Mouse (Mus musculus): ENCODE results near the gene Wdr78. TPM values are rescaled to one million over a fixed set of nuclear protein-coding genes. Genes with fewer than 3 reads are reported as not detected.

Gene Wdr78
- polyA plus RNA-seq, 1 experiment: 0.47 TPM

DNA sequence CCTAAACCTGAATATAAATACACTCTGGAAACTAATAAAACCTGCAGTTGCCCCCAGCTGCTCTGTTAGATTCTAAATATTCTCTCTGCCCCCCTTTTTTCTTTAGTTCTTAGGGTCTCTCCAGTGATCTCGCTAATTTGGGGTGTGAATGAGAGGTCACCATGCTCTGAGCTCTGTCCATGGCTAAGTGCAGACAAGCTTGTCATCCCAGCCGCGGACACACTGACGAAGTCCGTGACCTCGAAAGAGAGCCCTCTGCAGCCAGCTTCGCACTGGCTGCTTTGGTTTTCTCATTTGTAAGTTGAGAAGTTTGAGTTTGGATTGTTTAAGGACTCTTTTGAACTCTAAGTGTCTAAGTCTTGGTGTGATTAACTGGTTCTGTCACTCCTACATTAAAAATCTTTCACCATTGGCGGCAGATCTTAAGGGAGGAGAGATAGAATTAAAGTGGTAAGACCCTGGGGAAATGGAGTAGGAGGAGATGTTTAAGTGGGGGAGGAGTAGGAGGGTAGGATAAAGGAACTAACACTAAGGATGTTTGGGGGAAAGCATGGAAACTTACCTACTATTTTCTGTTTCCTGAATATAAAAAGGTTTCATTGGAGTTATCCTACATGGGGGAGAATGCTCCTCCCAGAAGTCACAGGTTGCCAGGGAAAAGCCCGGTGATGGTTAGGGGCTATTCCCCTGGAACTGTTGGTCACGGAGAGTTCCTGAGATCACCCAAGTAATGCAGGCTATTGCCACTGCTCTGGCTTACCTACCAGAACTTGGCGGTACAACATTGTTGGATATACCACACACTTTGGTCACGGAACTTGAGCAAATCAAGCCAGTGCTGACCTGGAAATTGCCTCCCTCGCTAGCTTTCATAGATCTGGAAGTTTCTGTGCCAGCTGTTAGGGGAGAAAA is 85.9 kb downstream of the Wdr78 start:
- no peak for TF ChIP-seq SRF (IDR thresholded peaks at IDR 0.05; ENCODE audit: control insufficient read depth, insufficient read length, low read depth)
- TF ChIP-seq MYOD1 (IDR thresholded peaks at IDR 0.05; ENCODE audit: control insufficient read depth in 1 of 3, insufficient read length in 2 of 3, low read depth in 2 of 3): no peak
- TF ChIP-seq POLR2A (IDR thresholded peaks at IDR 0.05; ENCODE audit: insufficient read length, low read depth): no peak
- TF ChIP-seq CEBPB (IDR thresholded peaks at IDR 0.05; ENCODE audit: insufficient read depth, poor library complexity, severe bottlenecking): no peak
- TF ChIP-seq POLR2AphosphoS2 (IDR thresholded peaks at IDR 0.05; ENCODE audit: insufficient read length, low read depth): no peak
- TF ChIP-seq USF1 (IDR thresholded peaks at IDR 0.05; ENCODE audit: low read depth): no peak
- no peak for TF ChIP-seq TCF3 (IDR thresholded peaks at IDR 0.05; ENCODE audit: insufficient read length, low read depth)
- TF ChIP-seq REST (IDR thresholded peaks at IDR 0.05; ENCODE audit: insufficient read depth, insufficient read length): no peak
- no peak for TF ChIP-seq MYOG (IDR thresholded peaks at IDR 0.05; ENCODE audit: control insufficient read depth in 1 of 3, insufficient read depth in 1 of 3, insufficient read length in 2 of 3, low read depth in 2 of 3)
- TF ChIP-seq E2F4 (IDR thresholded peaks at IDR 0.05; ENCODE audit: insufficient read depth): no peak
- no peak for TF ChIP-seq TCF12 (IDR thresholded peaks at IDR 0.05; ENCODE audit: insufficient read depth, poor library complexity, severe bottlenecking)
- no peak for TF ChIP-seq MAX (IDR thresholded peaks at IDR 0.05; ENCODE audit: low read depth)
- Histone ChIP-seq H3K4me3 (no peak overlapping the region), H3K27me3 (ENCODE audit: control insufficient read depth, insufficient read depth, insufficient read length) (no peaks in the 10 kb centered on the region), H3ac (ENCODE audit: control insufficient read depth, insufficient read length) (no peak overlapping the region), H3K79me2 (ENCODE audit: control insufficient read depth, insufficient read depth) (no peaks in the 10 kb centered on the region), H3K36me3 (ENCODE audit: control insufficient read depth, insufficient read depth) (no peaks in the 10 kb centered on the region), H3K4me2 (ENCODE audit: low read depth) (no peak overlapping the region)

DNA sequence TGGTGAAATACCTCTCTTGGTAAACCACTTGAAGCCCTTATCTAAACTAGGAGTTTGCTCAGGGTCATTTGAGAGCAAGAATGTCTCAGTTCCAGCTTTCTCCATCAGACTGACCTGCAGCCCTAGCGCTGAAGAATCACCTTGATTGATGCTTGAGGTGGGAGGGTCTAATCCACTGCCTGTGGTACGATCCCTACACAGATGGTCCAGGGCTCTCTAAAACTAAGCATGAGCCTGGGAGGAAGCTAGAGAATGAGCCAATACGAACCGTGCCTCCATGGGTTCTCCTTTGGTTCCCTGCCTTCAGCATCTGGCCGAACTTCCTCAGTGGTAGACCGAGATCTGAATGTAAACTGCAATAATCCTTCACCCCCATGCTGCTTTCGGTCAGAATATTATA is 86.6 kb downstream of the Wdr78 start:
- Histone ChIP-seq H3ac (ENCODE audit: control insufficient read depth, insufficient read length) (no peak overlapping the region), H3K4me3 (no peak overlapping the region), H3K79me2 (ENCODE audit: control insufficient read depth, insufficient read depth) (no peaks in the 10 kb centered on the region), H3K36me3 (ENCODE audit: control insufficient read depth, insufficient read depth) (no peaks in the 10 kb centered on the region), H3K27me3 (ENCODE audit: control insufficient read depth, insufficient read depth, insufficient read length) (no peaks in the 10 kb centered on the region), H3K4me2 (ENCODE audit: low read depth) (no peak overlapping the region)
- TF ChIP-seq POLR2A (IDR thresholded peaks at IDR 0.05; ENCODE audit: insufficient read length, low read depth): no peak
- TF ChIP-seq TCF12 (IDR thresholded peaks at IDR 0.05; ENCODE audit: insufficient read depth, poor library complexity, severe bottlenecking): no peak

- Histone ChIP-seq H3K79me2 (ENCODE audit: control insufficient read depth, insufficient read depth) (no peaks in the 10 kb centered on the region), H3K4me3 (no peak within 1 kb of the TSS), H3K4me2 (ENCODE audit: low read depth) (no peak within 1 kb of the TSS), H3K27me3 (ENCODE audit: control insufficient read depth, insufficient read depth, insufficient read length) (no peaks in the 10 kb centered on the region), H3K36me3 (ENCODE audit: control insufficient read depth, insufficient read depth) (no peaks in the 10 kb centered on the region), H3ac (ENCODE audit: control insufficient read depth, insufficient read length) (no peak within 1 kb of the TSS)
- no peak for TF ChIP-seq CEBPB (IDR thresholded peaks at IDR 0.05; ENCODE audit: insufficient read depth, poor library complexity, severe bottlenecking)
- no peak for TF ChIP-seq MYOD1 (IDR thresholded peaks at IDR 0.05; ENCODE audit: control insufficient read depth in 1 of 3, insufficient read length in 2 of 3, low read depth in 2 of 3)
- TF ChIP-seq USF1 (IDR thresholded peaks at IDR 0.05; ENCODE audit: low read depth): no peak
Measured at GRCm38 (mm10) chr4:103026621-103027020, 87.7 kb downstream of the Wdr78 start, which contains the start of gene Insl5. Insl5 (minus strand) TSS chr4:103026842.

GRCm38 (mm10) chr4:103013490-103013889 is 100.9 kb downstream of the Wdr78 start:
- H3K36me3 ChIP-seq (ENCODE audit: control insufficient read depth, insufficient read depth): no peaks in the 10 kb centered on the region
- no peak for TF ChIP-seq TCF12 (IDR thresholded peaks at IDR 0.05; ENCODE audit: insufficient read depth, poor library complexity, severe bottlenecking)
- no peak for TF ChIP-seq USF1 (IDR thresholded peaks at IDR 0.05; ENCODE audit: low read depth)
- TF ChIP-seq E2F4 (IDR thresholded peaks at IDR 0.05; ENCODE audit: insufficient read depth): no peak
- no peak overlapping the region for H3ac ChIP-seq (ENCODE audit: control insufficient read depth, insufficient read length)
- no peak overlapping the region for H3K4me3 ChIP-seq
- H3K4me2 ChIP-seq (ENCODE audit: low read depth): no peak overlapping the region
- no peaks in the 10 kb centered on the region for H3K79me2 ChIP-seq (ENCODE audit: control insufficient read depth, insufficient read depth)
- H3K27me3 ChIP-seq (ENCODE audit: control insufficient read depth, insufficient read depth, insufficient read length): no peaks in the 10 kb centered on the region

- TF ChIP-seq SRF (IDR thresholded peaks at IDR 0.05; ENCODE audit: control insufficient read depth, insufficient read length, low read depth) (no peak), POLR2A (IDR thresholded peaks at IDR 0.05; ENCODE audit: insufficient read length, low read depth) (no peak), TCF12 (IDR thresholded peaks at IDR 0.05; ENCODE audit: insufficient read depth, poor library complexity, severe bottlenecking) (no peak), E2F4 (IDR thresholded peaks at IDR 0.05; ENCODE audit: insufficient read depth) (no peak), MYOD1 (IDR thresholded peaks at IDR 0.05; ENCODE audit: control insufficient read depth in 1 of 3, insufficient read length in 2 of 3, low read depth in 2 of 3) (no peak), TCF3 (IDR thresholded peaks at IDR 0.05; ENCODE audit: insufficient read length, low read depth) (no peak), REST (IDR thresholded peaks at IDR 0.05; ENCODE audit: insufficient read depth, insufficient read length) (no peak), USF1 (IDR thresholded peaks at IDR 0.05; ENCODE audit: low read depth) (no peak), MYOG (IDR thresholded peaks at IDR 0.05; ENCODE audit: control insufficient read depth in 1 of 3, insufficient read depth in 1 of 3, insufficient read length in 2 of 3, low read depth in 2 of 3) (no peak), CEBPB (IDR thresholded peaks at IDR 0.05; ENCODE audit: insufficient read depth, poor library complexity, severe bottlenecking) (no peak)
- no peak overlapping the region for H3ac ChIP-seq (ENCODE audit: control insufficient read depth, insufficient read length)
- H3K4me3 ChIP-seq: no peak overlapping the region
- no peaks in the 10 kb centered on the region for H3K79me2 ChIP-seq (ENCODE audit: control insufficient read depth, insufficient read depth)
- no peak overlapping the region for H3K4me2 ChIP-seq (ENCODE audit: low read depth)
- H3K36me3 ChIP-seq (ENCODE audit: control insufficient read depth, insufficient read depth): no peaks in the 10 kb centered on the region
- H3K27me3 ChIP-seq (ENCODE audit: control insufficient read depth, insufficient read depth, insufficient read length): no peaks in the 10 kb centered on the region
Measured at GRCm38 (mm10) chr4:103011823-103012222, 102.5 kb downstream of the Wdr78 start.
